Mouse (Mus musculus) spleen, adult 10 weeks (tissue): ENCODE measurements around the gene Usp49. TPM values are rescaled to one million over a fixed set of nuclear protein-coding genes. Genes with fewer than 3 reads are reported as not detected.

Source experiments
- polyA plus RNA-seq: library from polyadenylated mRNA; stranded (reverse); fragments of 350-450 nt; fragmentation: Illumina TruSeq; extraction: RNeasy Lipid Tissue Mini Kit (QIAGEN cat#74804); gene quantifications from one replicate; pipeline ENCODE4 v1.2.3, GENCODE M21; 2015; ENCODE audit warnings: low replicate concordance; ENCODE audit not compliant: insufficient read depth

Gene Usp49
- polyA plus RNA-seq: 6.0 TPM

GRCm38 (mm10) chr17:47630678-47631065 lies at the start of gene Usp49:
Gene Usp49, plus strand, starts transcription at chr17:47630690.

GRCm38 (mm10) chr17:47610849-47611660 lies 19.4 kb upstream of the Usp49 start, which contains the start of the genes Bysl, Med20 and Gm20517:
Gene Bysl, minus strand, starts transcription at chr17:47611492.
Gene Med20, plus strand, starts transcription at chr17:47611582.
Gene Gm20517, plus strand, starts transcription at chr17:47611589.

GRCm38 (mm10) chr17:47688344-47688607 lies 57.8 kb downstream of the Usp49 start, which contains the start of gene Tomm6:
Gene Tomm6, minus strand, starts transcription at chr17:47688386.

GRCm38 (mm10) chr17:47688608-47689575 lies 58.4 kb downstream of the Usp49 start, which contains the start of gene Frs3:
Gene Frs3, plus strand, starts transcription at chr17:47689030.

GRCm38 (mm10) chr17:47694442-47694502 lies 63.8 kb downstream of the Usp49 start, which contains the start of gene Gm21981:
Gene Gm21981, minus strand, starts transcription at chr17:47694455.

GRCm38 (mm10) chr17:47694503-47695336 lies 64.2 kb downstream of the Usp49 start, which contains the start of gene Prickle4:
Gene Prickle4, minus strand, starts transcription at chr17:47694736.

GRCm38 (mm10) chr17:47726566-47726965 lies 96.1 kb downstream of the Usp49 start, which contains the start of gene Pgc:
Gene Pgc, plus strand, starts transcription at chr17:47726842.

Other genes starting within 250 kb of the Usp49 start
- 2.6 TPM for gene Guca1b, start 245.3 kb upstream of the Usp49 start, polyA plus RNA-seq
- 0.40 TPM for gene Guca1a, start 230.1 kb upstream of the Usp49 start, polyA plus RNA-seq
- 0.06 TPM for gene AI661453, start 194.1 kb upstream of the Usp49 start, polyA plus RNA-seq
- not detected for gene 1700001C19Rik, start 193.3 kb upstream of the Usp49 start, polyA plus RNA-seq
- gene Taf8, start 128.4 kb upstream of the Usp49 start, polyA plus RNA-seq: 36.4 TPM
- gene Ccnd3, start 125.6 kb upstream of the Usp49 start, polyA plus RNA-seq: 122 TPM
- 7.4 TPM for gene Bysl, start 19.2 kb upstream of the Usp49 start, polyA plus RNA-seq
- gene Med20, start 19.1 kb upstream of the Usp49 start, polyA plus RNA-seq: 45.4 TPM
- 0.79 TPM for gene Gm20517, start 19.1 kb upstream of the Usp49 start, polyA plus RNA-seq
- gene Tomm6, start 57.7 kb downstream of the Usp49 start, polyA plus RNA-seq: 90.5 TPM
- gene Frs3, start 58.3 kb downstream of the Usp49 start, polyA plus RNA-seq: 1.0 TPM
- 0.12 TPM for gene Gm21981, start 63.8 kb downstream of the Usp49 start, polyA plus RNA-seq
- gene Prickle4, start 64.0 kb downstream of the Usp49 start, polyA plus RNA-seq: not detected
- gene Pgc, start 96.2 kb downstream of the Usp49 start, polyA plus RNA-seq: not detected
- 15.4 TPM for gene Tfeb, start 106.3 kb downstream of the Usp49 start, polyA plus RNA-seq
- not detected for gene Mdfi, start 204.0 kb downstream of the Usp49 start, polyA plus RNA-seq